Mouse (Mus musculus) hindbrain, embryonic 14.5 days (tissue): ENCODE measurements around the gene Esr1. TPM values are rescaled to one million over a fixed set of nuclear protein-coding genes. Genes with fewer than 3 reads are reported as not detected.

ENCODE experiments used
- ATAC-seq: fragments of 200-750 bp; cut with Nextera tagmentation; 2 replicates; pipeline ENCODE4 v1.8.0; 2017; ENCODE audit warnings: moderate number of reproducible peaks, mild to moderate bottlenecking, moderate TSS enrichment, moderate library complexity; ENCODE audit not compliant: low FRiP score
- DNase-seq: peaks from one replicate; pipeline ENCODE4 v3.0.0-alpha.2; 2015; ENCODE audit warnings: low spot score
- H3K27ac ChIP-seq: fragments of 300-500 bp; sonication (generic); 2 replicates; pipeline ENCODE4 v1.5.1; 2014; ENCODE audit warnings: mild to moderate bottlenecking, moderate library complexity
- H3K27me3 ChIP-seq: fragments of 300-500 bp; sonication (generic); 2 replicates; pipeline ENCODE4 v1.6.1; 2014; ENCODE audit warnings: mild to moderate bottlenecking, low read length, mixed read lengths; ENCODE audit not compliant: control insufficient read depth, insufficient read depth
- H3K36me3 ChIP-seq: fragments of 300-500 bp; sonication (generic); replicated peaks from 2 replicates; pipeline ENCODE4 v1.6.1; 2014; ENCODE audit not compliant: control insufficient read depth, insufficient read depth
- H3K4me1 ChIP-seq: fragments of 300-500 bp; sonication (generic); replicated peaks from 2 replicates; pipeline ENCODE4 v1.6.1; 2014; ENCODE audit warnings: antibody characterized with exemption, low read length, mixed read lengths; ENCODE audit not compliant: control insufficient read depth, insufficient read depth
- H3K4me2 ChIP-seq: fragments of 300-500 bp; sonication (generic); replicated peaks from 2 replicates; pipeline ENCODE4 v1.6.1; 2014; ENCODE audit warnings: mild to moderate bottlenecking, moderate library complexity
- H3K4me3 ChIP-seq: fragments of 300-500 bp; sonication (generic); replicated peaks from 2 replicates; pipeline ENCODE4 v1.5.1; 2014; ENCODE audit warnings: mild to moderate bottlenecking, low read length
- H3K9ac ChIP-seq: fragments of 300-500 bp; sonication (generic); 2 replicates; pipeline ENCODE4 v1.6.1; 2014
- H3K9me3 ChIP-seq: fragments of 300-500 bp; sonication (generic); 2 replicates; pipeline ENCODE4 v1.6.1; 2016; ENCODE audit warnings: low read length; ENCODE audit not compliant: control insufficient read depth
- WGBS: fragments of 180-500 bp; shearing (Covaris S2); extraction: QIAGEN DNeasy Blood & Tissue Kit; methylation state at CpG from one replicate; pipeline ENCODE4 v1.1.7; 2014; 5-methylcytosine and 5-hydroxymethylcytosine counted together
- polyA plus RNA-seq: library from polyadenylated mRNA; unstranded; fragments of >200 nt; fragmentation: Nextera tagmentation; extraction: Ambion mirVana; gene quantifications from 2 replicates; pipeline ENCODE4 v1.2.1, GENCODE M21; 2014

The Esr1 gene
- polyA plus RNA-seq, 1 experiment from 2014 or later, result 0.27 TPM

DNA sequence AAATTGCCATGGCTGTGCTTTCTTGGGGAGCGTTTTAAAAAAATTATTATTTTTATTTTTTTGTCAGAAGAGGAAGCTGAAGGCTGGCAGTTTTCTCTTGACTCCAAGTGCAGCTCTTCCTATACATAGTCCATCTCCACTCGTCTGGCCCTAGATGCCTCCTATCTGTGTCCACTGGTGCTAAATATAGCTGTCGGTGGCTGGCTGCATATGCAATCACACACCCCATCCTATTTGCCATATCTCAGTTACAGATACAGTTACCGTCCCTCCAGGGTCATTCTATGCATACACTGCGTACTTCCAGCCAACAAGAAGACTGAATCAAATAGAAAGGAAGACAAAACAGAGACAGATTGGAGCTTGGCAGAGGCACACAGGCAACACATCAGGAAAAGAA lies 100.0 kb downstream of the Esr1 start:
- no peak for DNase-seq

DNA sequence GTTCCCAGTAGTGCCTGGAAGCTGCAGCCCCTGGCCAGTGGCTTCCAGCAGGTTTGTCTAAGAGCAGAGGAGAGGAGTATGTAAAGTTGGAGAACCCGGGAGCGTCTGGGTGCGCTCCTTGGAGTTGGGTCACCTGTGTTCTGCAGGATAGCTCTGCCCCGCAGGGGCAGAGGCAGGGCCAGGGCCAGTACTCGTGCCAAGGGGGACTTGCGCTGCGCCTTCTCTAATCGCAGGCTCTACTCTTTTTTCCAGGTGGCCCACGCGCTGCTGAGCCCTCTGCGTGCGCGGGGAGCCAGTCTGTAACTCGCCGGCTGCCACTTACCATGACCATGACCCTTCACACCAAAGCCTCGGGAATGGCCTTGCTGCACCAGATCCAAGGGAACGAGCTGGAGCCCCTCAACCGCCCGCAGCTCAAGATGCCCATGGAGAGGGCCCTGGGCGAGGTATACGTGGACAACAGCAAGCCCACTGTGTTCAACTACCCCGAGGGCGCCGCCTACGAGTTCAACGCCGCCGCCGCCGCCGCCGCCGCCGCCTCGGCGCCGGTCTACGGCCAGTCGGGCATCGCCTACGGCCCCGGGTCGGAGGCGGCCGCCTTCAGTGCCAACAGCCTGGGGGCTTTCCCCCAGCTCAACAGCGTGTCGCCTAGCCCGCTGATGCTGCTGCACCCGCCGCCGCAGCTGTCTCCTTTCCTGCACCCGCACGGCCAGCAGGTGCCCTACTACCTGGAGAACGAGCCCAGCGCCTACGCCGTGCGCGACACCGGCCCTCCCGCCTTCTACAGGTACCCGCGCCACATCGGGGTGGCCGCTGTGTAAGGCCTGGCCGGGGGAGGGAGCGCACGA lies 100.9 kb downstream of the Esr1 start:
- no peak overlapping the region for H3K27ac ChIP-seq
- ATAC-seq (peak; percentile 79), DNase-seq (peak; percentile 37)
- H3K4me2 ChIP-seq, result peak overlapping the region; percentile 98
- under 1% methylated on average over 61 of the region's 68 CpGs for WGBS
- H3K36me3 ChIP-seq, result no peaks in the 10 kb centered on the region
- H3K9ac ChIP-seq, result peak overlapping the region; percentile 63
- peak overlapping the region; percentile 62 for H3K4me3 ChIP-seq
- peaks cover 13% of the 10 kb centered on the region for H3K4me1 ChIP-seq
- peaks cover 50% of the 10 kb centered on the region for H3K27me3 ChIP-seq
- no peaks in the 10 kb centered on the region for H3K9me3 ChIP-seq

More for the DNA sequence above, 100.0 kb downstream of the Esr1 start:
- no peak for ATAC-seq
- H3K4me3 ChIP-seq, result peak overlapping the region; percentile 62; the same call in 1 of the 2 replicates
- no peak overlapping the region for H3K4me2 ChIP-seq
- H3K4me1 ChIP-seq, result peaks cover 13% of the 10 kb centered on the region
- peaks cover 50% of the 10 kb centered on the region for H3K27me3 ChIP-seq
- no peak overlapping the region for H3K27ac ChIP-seq
- H3K9ac ChIP-seq, result no peak overlapping the region
- 50% methylated on average over 5 of the region's 5 CpGs for WGBS
- no peaks in the 10 kb centered on the region for H3K36me3 ChIP-seq
- no peaks in the 10 kb centered on the region for H3K9me3 ChIP-seq

DNA sequence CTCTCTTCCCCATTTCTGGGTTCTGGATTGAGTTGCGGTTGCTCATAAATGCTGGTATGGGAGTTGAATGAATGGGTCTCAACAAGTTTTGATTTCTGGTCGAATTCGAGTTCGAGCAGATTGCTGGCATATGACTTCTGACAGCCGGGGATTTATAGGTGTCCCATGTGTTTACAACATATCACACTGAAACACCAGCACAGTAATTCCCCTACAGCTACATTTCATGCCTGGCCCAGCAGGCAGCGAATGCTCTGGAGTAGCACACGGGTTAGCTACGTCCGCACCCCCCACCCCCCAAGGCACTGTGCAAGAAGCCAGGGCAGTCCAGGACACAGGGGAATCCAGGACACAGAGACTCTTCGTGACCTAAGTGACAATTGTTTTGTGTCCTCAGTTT lies 102.0 kb downstream of the Esr1 start:
- Histone ChIP-seq H3K9ac (no peak overlapping the region), H3K4me3 (no peak overlapping the region), H3K27me3 (peaks cover 50% of the 10 kb centered on the region), H3K4me2 (no peak overlapping the region), H3K36me3 (no peaks in the 10 kb centered on the region), H3K4me1 (peaks cover 13% of the 10 kb centered on the region), H3K9me3 (no peaks in the 10 kb centered on the region), H3K27ac (no peak overlapping the region)
- ATAC-seq (no peak), DNase-seq (no peak)
- WGBS, result 67% methylated on average over 10 of the region's 10 CpGs

DNA sequence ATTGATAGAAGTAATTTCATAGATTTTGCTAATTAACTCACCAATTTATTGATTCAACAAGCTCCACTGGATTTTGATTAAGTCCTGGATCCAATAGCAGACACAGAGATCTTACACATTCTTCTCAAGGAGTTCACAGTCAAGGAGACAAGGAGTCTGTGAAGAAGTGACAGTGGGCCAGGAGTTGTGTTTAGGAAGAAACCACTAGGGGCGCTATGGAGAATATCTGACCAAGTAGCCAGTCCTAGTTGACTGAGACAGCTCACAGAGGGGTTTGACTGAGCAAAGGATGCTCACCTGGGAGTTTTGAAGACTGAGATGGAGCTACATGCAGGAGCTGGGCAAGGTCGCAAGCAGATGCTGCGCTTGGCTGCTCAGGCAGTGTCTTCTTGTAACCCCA lies 113.5 kb downstream of the Esr1 start:
- no peak for DNase-seq
- Histone ChIP-seq H3K36me3 (no peaks in the 10 kb centered on the region), H3K4me2 (no peak overlapping the region), H3K4me1 (no peaks in the 10 kb centered on the region), H3K9ac (no peak overlapping the region), H3K27ac (no peak overlapping the region), H3K9me3 (no peaks in the 10 kb centered on the region), H3K27me3 (no peaks in the 10 kb centered on the region), H3K4me3 (no peak overlapping the region)
- no peak for ATAC-seq
- 47% methylated on average over 3 of the region's 3 CpGs for WGBS

DNA sequence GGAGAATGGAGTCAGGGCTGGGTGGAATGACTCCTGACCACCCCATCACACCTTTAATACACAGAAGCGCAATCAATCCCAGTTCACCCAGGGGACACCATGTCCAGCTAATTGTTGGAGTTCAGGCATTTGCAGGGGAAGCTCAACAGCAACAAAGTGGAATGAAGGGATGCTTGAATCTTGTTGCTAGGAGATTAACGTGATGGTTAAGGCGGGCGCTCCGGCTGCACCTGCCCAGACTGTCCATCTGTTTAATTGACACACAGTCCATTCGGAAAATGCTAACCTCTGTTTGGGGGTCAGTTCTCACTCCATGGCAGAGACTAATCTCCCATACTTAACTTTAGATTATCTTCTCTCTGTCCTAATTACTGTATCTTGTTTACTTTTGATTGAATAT lies 114.7 kb downstream of the Esr1 start:
- H3K36me3 ChIP-seq, result no peaks in the 10 kb centered on the region
- no peak overlapping the region for H3K4me2 ChIP-seq
- H3K27me3 ChIP-seq, result no peaks in the 10 kb centered on the region
- DNase-seq (no peak), ATAC-seq (no peak)
- WGBS, result 31% methylated on average over 6 of the region's 6 CpGs
- H3K9me3 ChIP-seq, result no peaks in the 10 kb centered on the region
- no peaks in the 10 kb centered on the region for H3K4me1 ChIP-seq
- no peak overlapping the region for H3K9ac ChIP-seq
- no peak overlapping the region for H3K4me3 ChIP-seq
- no peak overlapping the region for H3K27ac ChIP-seq

GRCm38 (mm10) chr10:4732328-4732727 lies 120.9 kb downstream of the Esr1 start:
- 69% methylated on average over 2 of the region's 2 CpGs for WGBS
- Histone ChIP-seq H3K9me3 (no peaks in the 10 kb centered on the region), H3K27ac (no peak overlapping the region), H3K4me2 (no peak overlapping the region), H3K36me3 (no peaks in the 10 kb centered on the region), H3K4me1 (no peaks in the 10 kb centered on the region), H3K27me3 (no peaks in the 10 kb centered on the region), H3K4me3 (no peak overlapping the region), H3K9ac (no peak overlapping the region)
- DNase-seq, result no peak
- ATAC-seq, result no peak

DNA sequence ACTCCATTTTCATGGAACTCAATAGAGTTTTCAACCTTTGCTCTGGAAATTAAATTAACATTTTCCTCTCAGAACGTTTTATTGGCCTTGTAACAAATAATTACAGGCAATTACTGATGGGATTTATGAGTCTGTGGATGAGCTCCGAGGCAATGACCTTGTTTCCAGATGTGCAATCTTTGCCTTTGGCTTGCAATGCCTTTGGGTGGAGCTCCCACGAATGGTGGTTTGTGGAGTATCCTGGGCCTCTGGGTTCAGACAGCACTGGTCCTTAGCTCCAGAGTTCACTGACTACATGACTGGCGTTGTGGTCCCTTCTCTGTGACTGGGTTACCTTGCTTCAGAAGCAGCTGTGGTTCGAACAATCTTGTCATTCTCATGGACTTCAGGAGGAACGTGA lies 122.6 kb downstream of the Esr1 start:
- no peak overlapping the region for H3K4me3 ChIP-seq
- DNase-seq (no peak), ATAC-seq (no peak)
- 75% methylated on average over 6 of the region's 6 CpGs for WGBS
- H3K4me2 ChIP-seq, result no peak overlapping the region
- no peaks in the 10 kb centered on the region for H3K9me3 ChIP-seq
- no peaks in the 10 kb centered on the region for H3K4me1 ChIP-seq
- H3K27me3 ChIP-seq, result no peaks in the 10 kb centered on the region
- no peak overlapping the region for H3K27ac ChIP-seq
- H3K9ac ChIP-seq, result no peak overlapping the region
- H3K36me3 ChIP-seq, result no peaks in the 10 kb centered on the region

DNA sequence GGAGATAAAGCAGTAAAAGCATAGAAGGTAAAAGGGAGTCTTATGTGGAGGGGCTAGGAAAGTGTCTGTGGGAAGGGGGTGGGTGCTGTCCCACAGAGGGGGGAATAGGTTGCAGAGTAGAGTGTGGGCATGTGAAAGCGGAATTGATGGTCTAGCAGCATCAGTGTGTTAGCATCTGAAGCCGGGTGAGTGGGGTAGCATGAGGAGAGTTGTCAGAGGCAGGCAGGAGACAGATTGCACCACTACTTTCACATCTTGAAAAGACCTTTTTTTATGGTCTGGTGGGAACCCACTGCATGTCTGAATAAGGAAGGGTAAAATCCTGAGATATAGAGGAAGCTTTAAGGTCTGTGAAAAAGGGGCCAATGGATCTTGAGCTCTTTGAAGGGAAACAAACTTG lies 123.5 kb downstream of the Esr1 start:
- Histone ChIP-seq H3K27ac (no peak overlapping the region), H3K4me2 (no peak overlapping the region), H3K9me3 (no peaks in the 10 kb centered on the region), H3K4me3 (no peak overlapping the region), H3K36me3 (no peaks in the 10 kb centered on the region), H3K9ac (no peak overlapping the region), H3K4me1 (no peaks in the 10 kb centered on the region), H3K27me3 (no peaks in the 10 kb centered on the region)
- DNase-seq (no peak), ATAC-seq (no peak)
- WGBS, result 98% methylated on average over 2 of the region's 2 CpGs

GRCm38 (mm10) chr10:4738311-4738710 lies 126.9 kb downstream of the Esr1 start:
- Histone ChIP-seq H3K4me3 (no peak overlapping the region), H3K27me3 (no peaks in the 10 kb centered on the region), H3K27ac (no peak overlapping the region), H3K4me1 (no peaks in the 10 kb centered on the region), H3K9me3 (no peaks in the 10 kb centered on the region), H3K4me2 (no peak overlapping the region), H3K36me3 (no peaks in the 10 kb centered on the region), H3K9ac (no peak overlapping the region)
- 80% methylated on average over 2 of the region's 2 CpGs for WGBS
- DNase-seq (no peak), ATAC-seq (no peak)
